Mouse (Mus musculus): ENCODE measurements around the gene Esrra.

DNA sequence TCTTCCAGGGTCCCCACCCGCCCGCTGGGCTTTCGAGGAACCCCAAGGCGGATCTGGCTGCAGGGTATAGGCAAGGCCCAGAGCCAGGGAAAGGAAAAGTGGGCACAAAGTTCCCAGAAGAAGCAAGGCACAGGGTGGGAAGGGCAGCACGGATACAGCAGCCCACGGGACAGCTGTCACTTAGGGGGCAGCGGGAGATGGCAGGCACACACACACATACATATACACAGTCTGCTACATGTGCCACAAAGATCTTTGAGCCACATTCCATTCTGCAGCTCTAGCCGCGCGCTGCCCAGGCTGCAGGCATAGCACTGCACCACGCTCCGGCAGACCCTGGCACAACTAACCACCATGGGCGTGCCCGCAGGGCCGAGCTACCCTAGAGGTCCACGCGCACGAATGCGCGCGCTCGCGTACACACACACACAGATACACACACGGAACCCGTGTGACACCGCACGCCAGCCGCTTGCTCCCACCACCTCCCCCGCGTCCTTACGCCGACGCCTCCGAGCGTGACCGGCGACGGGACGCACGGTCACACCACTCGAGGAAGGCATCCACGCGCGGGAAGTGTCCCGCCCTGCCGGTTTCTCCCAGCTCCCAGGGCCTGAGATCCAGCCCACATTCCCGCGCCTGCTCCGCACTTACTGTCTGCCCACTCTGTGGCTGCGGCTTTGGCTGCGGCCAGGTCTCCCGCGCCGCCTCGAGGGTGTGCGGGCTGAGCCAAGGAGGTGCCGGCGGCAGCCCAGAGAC is 12.0 kb upstream of the Esrra start:
- TF ChIP-seq CTCF (IDR thresholded peaks at IDR 0.05; ENCODE audit: extremely low read depth, insufficient read depth, low read length) (no peak), POLR2A (IDR thresholded peaks at IDR 0.05; ENCODE audit: extremely low read depth, insufficient read depth, low read length) (peak; percentile 49)
